Mouse (Mus musculus) central nervous system, embryonic 18 days (tissue): ENCODE measurements around the gene Dph1. TPM values are rescaled to one million over a fixed set of nuclear protein-coding genes. Genes with fewer than 3 reads are reported as not detected.

ENCODE experiments used
- polyA plus RNA-seq: library from polyadenylated mRNA; depleted of rRNA; stranded (reverse); fragments of >200 nt; gene quantifications from 2 replicates; pipeline ENCODE4 v1.2.3, GENCODE M21; 2012; rRNA removed

Gene Dph1
- 19.4 and 20.1 TPM in 2 replicates for polyA plus RNA-seq

DNA sequence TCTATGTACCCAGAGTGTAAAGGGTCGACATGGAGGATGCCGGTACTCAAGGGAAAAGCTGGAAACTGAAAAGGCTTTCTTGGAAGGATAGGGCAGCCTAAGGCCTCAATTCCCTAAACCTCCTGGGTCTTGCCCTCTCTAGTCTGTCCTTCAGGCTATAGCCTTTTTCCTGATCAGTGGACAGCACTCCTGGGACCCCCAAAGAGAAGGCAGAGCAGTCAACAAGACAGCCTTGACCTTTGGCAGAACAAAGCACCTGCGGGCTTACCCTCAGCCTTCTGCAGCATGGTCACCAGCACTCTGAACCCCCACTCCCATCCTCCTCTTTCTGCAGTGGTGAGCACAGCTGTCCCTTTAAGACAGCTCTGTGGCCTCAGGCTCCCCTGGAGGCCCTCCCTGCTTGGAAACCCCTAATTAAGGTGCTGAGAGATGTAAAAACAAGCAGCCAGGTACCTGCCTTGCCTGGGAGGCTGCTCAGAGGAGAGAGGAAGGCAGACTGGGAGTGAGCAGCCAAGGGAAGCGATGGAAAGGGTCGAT, at the start of gene Dph1:
Gene Dph1, minus strand, starts transcription at position 337 of the 537 bp plus-strand sequence.

DNA sequence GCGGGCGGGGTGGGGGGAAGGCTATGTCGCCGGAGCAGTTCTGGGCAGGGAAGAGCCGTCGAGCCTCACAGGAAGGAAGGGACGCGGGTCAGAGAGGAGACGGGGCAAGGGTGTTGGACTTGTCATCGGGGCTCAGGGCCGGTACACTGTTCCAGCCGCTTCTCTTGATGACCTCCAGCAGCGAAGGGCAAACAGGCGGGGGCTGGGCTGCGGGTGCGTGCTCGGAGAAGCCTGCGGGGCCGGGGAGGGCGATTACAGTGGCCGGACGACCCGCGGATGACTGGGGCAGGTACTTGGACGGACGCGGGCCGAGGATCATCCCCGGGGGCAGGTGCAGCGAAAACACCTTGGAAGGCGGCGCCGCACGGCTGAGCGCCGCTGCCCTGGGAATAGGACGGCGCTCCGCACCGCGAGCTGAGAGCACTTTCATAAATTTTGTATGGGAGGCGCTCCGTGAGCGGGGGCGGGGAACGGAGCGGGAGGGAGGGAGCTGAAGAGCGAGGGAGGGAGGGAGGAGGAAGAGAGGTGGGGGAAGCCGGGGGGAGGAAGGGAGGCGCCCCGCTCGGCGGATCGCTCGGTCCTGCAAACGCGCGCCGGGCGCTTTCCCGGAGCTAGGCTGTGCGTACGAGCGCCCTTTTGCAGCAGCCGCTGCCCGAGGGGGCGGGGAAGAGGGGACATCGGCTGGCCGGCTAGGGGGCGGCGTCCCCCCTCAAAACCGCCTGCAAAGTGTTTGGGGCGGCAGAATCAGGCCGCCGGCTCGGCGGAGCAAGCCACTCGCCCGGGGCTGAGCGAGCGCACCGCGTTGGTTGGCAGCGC, 2.4 kb upstream of the Dph1 start, which contains the start of gene Rtn4rl1:
Gene Rtn4rl1, plus strand, starts transcription at position 528 of the 816 bp plus-strand sequence.

DNA sequence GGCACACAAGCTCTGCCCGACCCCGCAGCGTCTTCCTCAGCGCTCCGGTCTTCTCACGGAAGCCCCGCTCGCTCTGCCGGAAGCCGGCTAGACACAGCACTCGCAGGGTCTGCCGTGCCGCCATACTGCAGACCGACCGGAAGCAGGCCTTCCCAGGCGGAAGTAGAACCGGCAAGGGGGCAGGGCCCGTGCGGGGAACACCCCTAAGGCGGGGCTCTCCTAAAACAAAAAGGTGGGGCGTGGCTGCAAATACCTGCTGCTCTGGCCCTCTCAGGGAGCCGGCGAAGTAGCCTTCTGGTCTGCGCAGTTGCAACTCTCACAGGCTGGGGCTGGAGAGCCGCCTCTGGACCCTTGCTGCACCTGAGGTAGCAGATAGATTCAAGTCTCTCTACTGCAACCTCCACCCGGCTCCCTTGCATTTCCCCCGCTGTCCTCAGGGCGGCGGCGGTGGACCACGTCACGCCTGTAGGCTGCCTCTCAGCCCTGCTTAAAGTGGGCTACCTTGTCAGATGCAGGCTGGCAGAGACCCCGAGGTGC, 12.3 kb downstream of the Dph1 start, which contains the start of gene Ovca2:
Gene Ovca2, minus strand, starts transcription at position 164 of the 537 bp plus-strand sequence.

DNA sequence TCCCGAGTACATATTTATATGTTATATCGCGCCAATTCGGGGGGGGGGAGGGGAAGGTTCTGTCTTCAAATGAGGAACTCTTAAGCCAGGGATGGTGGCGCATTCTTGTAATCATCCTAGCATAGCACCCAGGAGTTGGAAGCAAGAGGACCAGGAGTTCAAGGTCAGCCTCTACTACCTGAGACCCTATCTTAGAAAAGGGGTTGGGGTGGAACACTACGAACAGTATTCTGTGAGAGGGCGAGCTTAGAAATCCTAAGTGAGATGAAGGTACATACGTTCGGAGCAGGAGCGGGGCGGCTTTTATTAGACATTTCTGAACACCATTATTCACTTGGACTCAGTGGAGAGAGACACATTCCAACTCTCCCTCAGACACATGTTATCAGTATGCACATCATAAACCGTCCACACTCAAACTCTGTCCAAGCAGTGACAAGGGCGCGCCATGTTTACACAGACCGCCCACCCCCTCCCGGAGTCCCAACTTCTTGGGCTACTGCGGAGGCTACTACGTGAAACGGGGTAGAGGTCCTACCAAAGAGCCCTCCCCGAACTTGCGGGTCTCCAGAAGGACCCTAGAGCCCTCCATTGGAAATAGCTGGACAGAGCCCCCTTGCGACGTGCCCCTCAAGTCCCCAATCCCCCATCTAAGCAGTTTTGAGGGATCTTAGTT, 21.5 kb downstream of the Dph1 start, which contains the start of gene Hic1:
Gene Hic1, minus strand, starts transcription at position 115 of the 676 bp plus-strand sequence.

Other genes starting within 250 kb of the Dph1 start
- gene Hic1, start 21.7 kb downstream of the Dph1 start, polyA plus RNA-seq, result 4.3 and 4.6 TPM in 2 replicates
- 15.7 and 17.1 TPM in 2 replicates for gene Ovca2, start 12.4 kb downstream of the Dph1 start, polyA plus RNA-seq
- gene Rtn4rl1, start 2.5 kb upstream of the Dph1 start, polyA plus RNA-seq, result 9.8 and 10.2 TPM in 2 replicates
- 32.6 and 33.6 TPM in 2 replicates for gene Rpa1, start 157.1 kb upstream of the Dph1 start, polyA plus RNA-seq
- gene Smyd4, start 157.2 kb upstream of the Dph1 start, polyA plus RNA-seq, result 10.7 and 11.0 TPM in 2 replicates
- 11.1 and 24.4 TPM in 2 replicates for gene Serpinf1, start 231.5 kb upstream of the Dph1 start, polyA plus RNA-seq
- 0.10 and 0.17 TPM in 2 replicates for gene Serpinf2, start 248.3 kb upstream of the Dph1 start, polyA plus RNA-seq